Mouse (Mus musculus) heart, embryonic 16.5 days (tissue): Measurements from ENCODE around the gene Gmeb2. TPM values are rescaled to one million over a fixed set of nuclear protein-coding genes. Genes with fewer than 3 reads are reported as not detected.
A peak's percentile ranks its signal among the peaks of the same experiment; 100 is the strongest.

Source experiments
- ATAC-seq: fragments of 200-750 bp; cut with Nextera tagmentation; replicated peaks from 2 replicates; pipeline ENCODE4 v1.8.0; 2017; ENCODE audit warnings: moderate number of reproducible peaks; ENCODE audit not compliant: insufficient read depth, low FRiP score; ENCODE audit errors: extremely low read depth
- H3K27ac ChIP-seq: fragments of 300-500 bp; sonication (generic); 2 replicates; pipeline ENCODE4 v1.5.1; 2014; ENCODE audit warnings: mild to moderate bottlenecking, low read length, control low read depth, moderate library complexity
- H3K27me3 ChIP-seq: fragments of 300-500 bp; sonication (generic); 2 replicates; pipeline ENCODE4 v1.6.1; 2014; ENCODE audit warnings: low read length, mixed read lengths; ENCODE audit not compliant: control insufficient read depth, insufficient read depth
- H3K36me3 ChIP-seq: fragments of 300-500 bp; sonication (generic); 2 replicates; pipeline ENCODE4 v1.6.1; 2014; ENCODE audit not compliant: control insufficient read depth, insufficient read depth
- H3K4me1 ChIP-seq: fragments of 300-500 bp; sonication (generic); 2 replicates; pipeline ENCODE4 v1.6.1; 2014; ENCODE audit warnings: low read length, mixed read lengths; ENCODE audit not compliant: control insufficient read depth, insufficient read depth
- H3K4me2 ChIP-seq: fragments of 300-500 bp; sonication (generic); 2 replicates; pipeline ENCODE4 v1.6.1; 2014; ENCODE audit warnings: low read depth, mild to moderate bottlenecking, control low read depth, low read length
- H3K4me3 ChIP-seq: fragments of 300-500 bp; sonication (generic); 2 replicates; pipeline ENCODE4 v1.5.1; 2014; ENCODE audit warnings: mild to moderate bottlenecking, control low read depth, low read length
- H3K9ac ChIP-seq: fragments of 300-500 bp; sonication (generic); 2 replicates; pipeline ENCODE4 v1.6.1; 2014; ENCODE audit warnings: low read length, control low read depth
- H3K9me3 ChIP-seq: fragments of 300-500 bp; sonication (generic); replicated peaks from 2 replicates; pipeline ENCODE4 v1.6.1; 2016; ENCODE audit warnings: low read length; ENCODE audit not compliant: control insufficient read depth
- WGBS: fragments of 180-500 bp; shearing (Covaris S2); extraction: QIAGEN DNeasy Blood & Tissue Kit; methylation state at CpG from one replicate; pipeline ENCODE4 v1.1.7; 2014; 5-methylcytosine and 5-hydroxymethylcytosine counted together
- polyA plus RNA-seq: library from polyadenylated mRNA; unstranded; fragments of >200 nt; fragmentation: Nextera tagmentation; extraction: Ambion mirVana; gene quantifications from 2 replicates; pipeline ENCODE4 v1.2.1, GENCODE M21; 2015

Gmeb2 gene
- polyA plus RNA-seq, 1 experiment from 2014 or later: 8.8 TPM

DNA sequence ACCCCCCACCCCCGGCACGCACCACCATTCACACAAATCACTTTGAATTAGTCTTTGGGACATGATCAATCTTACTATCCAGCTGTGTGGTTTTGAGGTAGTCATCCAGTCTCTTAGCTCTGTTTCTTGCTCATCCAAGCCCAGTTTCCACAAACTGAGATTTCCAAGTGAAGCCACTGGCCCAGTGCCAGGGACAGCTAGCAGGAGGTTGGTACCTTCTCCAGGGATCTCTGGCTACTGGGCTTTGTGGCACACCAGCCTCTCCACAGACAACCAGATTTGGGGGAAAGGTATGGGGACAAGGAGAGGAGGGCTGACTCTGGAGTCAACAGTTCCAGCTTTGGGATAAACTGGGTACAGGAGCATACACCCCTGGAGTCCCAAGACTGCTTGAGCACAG is 67.5 kb downstream of the Gmeb2 start:
- Histone ChIP-seq H3K4me2 (peak overlapping the region; percentile 75), H3K4me1 (peaks cover 17% of the 10 kb centered on the region), H3K4me3 (peak overlapping the region; percentile 48), H3K36me3 (no peaks in the 10 kb centered on the region), H3K27me3 (no peaks in the 10 kb centered on the region), H3K9me3 (no peaks in the 10 kb centered on the region), H3K27ac (peak overlapping the region; percentile 62), H3K9ac (peak overlapping the region; percentile 52; the same call in 1 of the 2 replicates)
- ATAC-seq: no peak
- WGBS: 32% methylated on average over 2 of the region's 2 CpGs

GRCm38 (mm10) chr2:181219538-181220216 is 68.2 kb downstream of the Gmeb2 start, which contains the start of gene Fndc11:
Gene Fndc11, plus strand, starts transcription at chr2:181220013.
- peak; percentile 94 for ATAC-seq

GRCm38 (mm10) chr2:181218881-181219485 is 68.9 kb downstream of the Gmeb2 start:
- no peak overlapping the region for H3K4me3 ChIP-seq
- H3K4me1 ChIP-seq: peaks cover 17% of the 10 kb centered on the region
- peak overlapping the region; percentile 75; the same call in 1 of the 2 replicates for H3K4me2 ChIP-seq
- no peaks in the 10 kb centered on the region for H3K9me3 ChIP-seq
- H3K9ac ChIP-seq: no peak overlapping the region
- no peaks in the 10 kb centered on the region for H3K36me3 ChIP-seq
- 54% methylated on average over 5 of the region's 5 CpGs for WGBS
- H3K27ac ChIP-seq: peak overlapping the region; percentile 67
- peak; percentile 4; the same call in 1 of the 2 replicates for ATAC-seq
- peaks cover 6% of the 10 kb centered on the region for H3K27me3 ChIP-seq

More at GRCm38 (mm10) chr2:181219538-181220216, 68.2 kb downstream of the Gmeb2 start, which contains the start of gene Fndc11:
- H3K4me1 ChIP-seq: peaks cover 17% of the 10 kb centered on the region
- peak within 1 kb of the TSS; percentile 48 for H3K4me3 ChIP-seq
- H3K36me3 ChIP-seq: no peaks in the 10 kb centered on the region
- 3% methylated on average over 25 of the region's 25 CpGs for WGBS
- no peaks in the 10 kb centered on the region for H3K9me3 ChIP-seq
- H3K27ac ChIP-seq: peak within 1 kb of the TSS; percentile 67
- peak within 1 kb of the TSS; percentile 52 for H3K9ac ChIP-seq
- H3K4me2 ChIP-seq: peak within 1 kb of the TSS; percentile 75
- H3K27me3 ChIP-seq: no peaks in the 10 kb centered on the region

GRCm38 (mm10) chr2:181216037-181216436 is 71.8 kb downstream of the Gmeb2 start:
- H3K9ac ChIP-seq: no peak overlapping the region
- H3K36me3 ChIP-seq: no peaks in the 10 kb centered on the region
- H3K9me3 ChIP-seq: no peaks in the 10 kb centered on the region
- peaks cover 32% of the 10 kb centered on the region for H3K27me3 ChIP-seq
- peaks cover 25% of the 10 kb centered on the region for H3K4me1 ChIP-seq
- H3K4me2 ChIP-seq: no peak overlapping the region
- 84% methylated on average over 6 of the region's 6 CpGs for WGBS
- no peak overlapping the region for H3K27ac ChIP-seq
- ATAC-seq: no peak
- H3K4me3 ChIP-seq: no peak overlapping the region

DNA sequence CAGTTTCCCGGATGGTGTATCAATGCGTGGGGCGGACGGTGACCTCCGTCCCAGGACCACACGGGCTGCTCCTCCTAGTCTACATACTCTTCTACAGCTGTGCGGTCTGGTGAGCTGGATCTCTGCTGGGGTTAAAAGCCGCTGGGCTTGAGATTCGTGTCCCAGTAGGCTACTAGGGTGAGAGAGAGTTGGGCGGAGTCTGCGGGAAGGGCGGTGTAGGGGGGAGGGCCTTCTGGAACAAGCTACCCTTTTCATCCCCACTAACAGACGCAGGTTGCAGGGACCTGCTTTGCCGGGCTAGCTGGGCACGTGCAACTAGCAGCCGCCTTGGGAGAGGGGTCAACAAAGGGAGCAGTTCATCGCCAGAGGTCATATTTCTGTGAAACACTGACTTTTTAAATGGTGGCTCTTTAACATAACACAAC is 74.8 kb downstream of the Gmeb2 start, which contains the start of gene Srms:
Gene Srms (minus strand): TSS at position 165 of the 425 bp plus-strand sequence.
- no peaks in the 10 kb centered on the region for H3K36me3 ChIP-seq
- H3K4me2 ChIP-seq: peak within 1 kb of the TSS; percentile 70
- WGBS: 2% methylated on average over 17 of the region's 17 CpGs
- no peaks in the 10 kb centered on the region for H3K9me3 ChIP-seq
- no peak within 1 kb of the TSS for H3K27ac ChIP-seq
- peaks cover 8% of the 10 kb centered on the region for H3K4me1 ChIP-seq
- H3K9ac ChIP-seq: peak within 1 kb of the TSS; percentile 52
- H3K4me3 ChIP-seq: peak within 1 kb of the TSS; percentile 48
- H3K27me3 ChIP-seq: peaks cover 35% of the 10 kb centered on the region
- ATAC-seq: peak; percentile 37; the same call in 1 of the 2 replicates

DNA sequence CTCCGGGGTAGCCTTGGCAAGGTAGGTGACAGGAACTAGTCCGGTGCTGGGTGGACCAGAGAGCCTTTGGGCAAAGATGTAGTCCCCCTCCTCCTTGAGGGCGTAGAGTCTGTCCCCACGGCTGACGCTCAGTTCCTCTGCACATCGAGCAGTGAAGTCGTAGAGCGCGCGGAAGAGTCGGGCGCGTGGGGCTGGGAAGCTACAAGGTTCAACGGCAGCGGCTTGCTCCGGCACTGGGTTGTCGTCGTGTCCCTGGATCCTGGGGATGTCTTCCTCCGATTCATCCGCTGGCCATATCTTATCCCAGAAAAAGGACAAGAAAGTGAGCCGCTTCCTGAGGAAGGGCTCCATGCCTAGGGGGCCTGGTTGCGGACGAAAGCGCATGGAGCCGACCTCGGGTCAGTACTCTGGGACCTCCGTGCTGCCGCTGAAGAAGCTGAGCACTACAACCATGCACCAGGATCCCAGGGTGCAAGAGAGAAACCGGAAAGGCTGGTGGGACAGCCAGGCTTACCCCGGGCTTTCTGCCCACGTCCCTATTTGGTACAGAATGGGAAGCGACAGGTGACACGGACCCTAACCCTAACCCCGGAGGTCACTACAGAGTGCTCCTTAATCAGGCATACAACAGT is 75.3 kb downstream of the Gmeb2 start:
- peak overlapping the region; percentile 70 for H3K4me2 ChIP-seq
- peaks cover 35% of the 10 kb centered on the region for H3K27me3 ChIP-seq
- H3K4me1 ChIP-seq: peaks cover 8% of the 10 kb centered on the region
- H3K36me3 ChIP-seq: no peaks in the 10 kb centered on the region
- 4% methylated on average over 34 of the region's 34 CpGs for WGBS
- peak overlapping the region; percentile 48 for H3K4me3 ChIP-seq
- peak; percentile 28; the same call in 1 of the 2 replicates for ATAC-seq
- H3K27ac ChIP-seq: no peak overlapping the region
- H3K9ac ChIP-seq: peak overlapping the region; percentile 52
- H3K9me3 ChIP-seq: no peaks in the 10 kb centered on the region

DNA sequence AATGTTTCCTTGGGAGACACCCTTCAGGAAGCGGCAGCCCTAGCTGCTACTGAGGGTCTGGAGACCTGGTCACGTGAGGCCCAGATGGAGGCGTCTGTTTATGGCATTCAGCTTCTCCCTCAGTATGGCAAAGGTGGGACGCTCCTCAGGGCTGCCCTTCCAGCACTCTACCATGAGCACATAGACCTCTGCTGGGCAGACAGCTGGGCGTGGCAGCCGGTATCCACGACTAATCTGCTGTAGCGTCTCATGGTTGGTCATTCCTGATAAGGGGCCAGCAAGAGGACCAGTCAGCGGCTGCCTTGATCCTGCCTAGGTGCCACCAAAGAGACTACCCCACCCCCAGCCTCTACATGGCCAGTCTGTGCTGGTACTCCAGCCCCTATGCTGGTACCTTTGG is 81.7 kb downstream of the Gmeb2 start:
- Histone ChIP-seq H3K27ac (no peak overlapping the region), H3K4me1 (no peaks in the 10 kb centered on the region), H3K4me2 (no peak overlapping the region), H3K9ac (no peak overlapping the region), H3K4me3 (no peak overlapping the region), H3K36me3 (no peaks in the 10 kb centered on the region), H3K9me3 (no peaks in the 10 kb centered on the region), H3K27me3 (peaks cover 4% of the 10 kb centered on the region)
- no peak for ATAC-seq
- WGBS: 62% methylated on average over 9 of the region's 9 CpGs

GRCm38 (mm10) chr2:181205678-181206077 is 82.2 kb downstream of the Gmeb2 start:
- Histone ChIP-seq H3K4me1 (no peaks in the 10 kb centered on the region), H3K9me3 (no peaks in the 10 kb centered on the region), H3K27me3 (peaks cover 2% of the 10 kb centered on the region; the same call in 1 of the 2 replicates), H3K4me3 (no peak overlapping the region), H3K9ac (no peak overlapping the region), H3K4me2 (no peak overlapping the region), H3K36me3 (no peaks in the 10 kb centered on the region), H3K27ac (no peak overlapping the region)
- 65% methylated on average over 5 of the region's 5 CpGs for WGBS
- ATAC-seq: no peak
